Mouse (Mus musculus): ENCODE data around the gene Apof.

The Apof gene

GRCm38 (mm10) chr10:128278158-128278557, 9.7 kb downstream of the Apof start:
- TF ChIP-seq GATA4 (IDR thresholded peaks at IDR 0.05; ENCODE audit: insufficient replicate concordance, low read length): no peak

- no peak for TF ChIP-seq GATA4 (IDR thresholded peaks at IDR 0.05; ENCODE audit: insufficient replicate concordance, low read length)
Observed at GRCm38 (mm10) chr10:128280943-128281342, 12.5 kb downstream of the Apof start.

- no peak for TF ChIP-seq GATA4 (IDR thresholded peaks at IDR 0.05; ENCODE audit: insufficient replicate concordance, low read length)
Observed at GRCm38 (mm10) chr10:128281682-128282081, 13.2 kb downstream of the Apof start.

GRCm38 (mm10) chr10:128282886-128283450, 14.5 kb downstream of the Apof start:
- TF ChIP-seq GATA4 (IDR thresholded peaks at IDR 0.05; ENCODE audit: insufficient replicate concordance, low read length): no peak

GRCm38 (mm10) chr10:128283604-128284579, 15.4 kb downstream of the Apof start:
- TF ChIP-seq GATA4 (IDR thresholded peaks at IDR 0.05; ENCODE audit: insufficient replicate concordance, low read length): no peak

- TF ChIP-seq GATA4 (IDR thresholded peaks at IDR 0.05; ENCODE audit: insufficient replicate concordance, low read length): no peak
Observed at GRCm38 (mm10) chr10:128296370-128297090, 28.1 kb downstream of the Apof start.

- no peak for TF ChIP-seq GATA4 (IDR thresholded peaks at IDR 0.05; ENCODE audit: insufficient replicate concordance, low read length)
Observed at GRCm38 (mm10) chr10:128297221-128297620, 28.8 kb downstream of the Apof start.

GRCm38 (mm10) chr10:128297622-128298021, 29.2 kb downstream of the Apof start:
- no peak for TF ChIP-seq GATA4 (IDR thresholded peaks at IDR 0.05; ENCODE audit: insufficient replicate concordance, low read length)

- no peak for TF ChIP-seq GATA4 (IDR thresholded peaks at IDR 0.05; ENCODE audit: insufficient replicate concordance, low read length)
Observed at GRCm38 (mm10) chr10:128298243-128298642, 29.8 kb downstream of the Apof start.

GRCm38 (mm10) chr10:128298702-128299171, 30.3 kb downstream of the Apof start, which contains the start of gene Il23a:
Gene Il23a (minus strand): TSS chr10:128298752.
- no peak for TF ChIP-seq GATA4 (IDR thresholded peaks at IDR 0.05; ENCODE audit: insufficient replicate concordance, low read length)

- TF ChIP-seq GATA4 (IDR thresholded peaks at IDR 0.05; ENCODE audit: insufficient replicate concordance, low read length): no peak
Observed at GRCm38 (mm10) chr10:128302357-128302756, 33.9 kb downstream of the Apof start.

GRCm38 (mm10) chr10:128302785-128303125, 34.3 kb downstream of the Apof start:
- no peak for TF ChIP-seq GATA4 (IDR thresholded peaks at IDR 0.05; ENCODE audit: insufficient replicate concordance, low read length)

- TF ChIP-seq GATA4 (IDR thresholded peaks at IDR 0.05; ENCODE audit: insufficient replicate concordance, low read length): no peak; the same call in 1 of the 2 replicates
Observed at GRCm38 (mm10) chr10:128303126-128304021, 34.9 kb downstream of the Apof start, which contains the start of gene Pan2. Gene Pan2 (plus strand): TSS chr10:128303335.

- no peak for TF ChIP-seq GATA4 (IDR thresholded peaks at IDR 0.05; ENCODE audit: insufficient replicate concordance, low read length)
Observed at GRCm38 (mm10) chr10:128309654-128310053, 41.2 kb downstream of the Apof start.
